Mouse (Mus musculus) heart, postnatal 25 days (tissue): ENCODE data around the gene Utf1. TPM values are rescaled to one million over a fixed set of nuclear protein-coding genes. Genes with fewer than 3 reads are reported as not detected.
A peak's percentile ranks its signal among the peaks of the same experiment; 100 is the strongest.

Experiments
- DNase-seq: peaks from one replicate; pipeline ENCODE4 v3.0.0; 2022; ENCODE audit warnings: low spot score
- intact Hi-C: fragments of 180-260 bp; cut with DNase I; formaldehyde crosslinking; loops from one replicate; pipeline ENCODE4 v1.15.1; 2025
- total RNA-seq, 2 experiments: library from RNA; stranded (reverse); gene quantifications; 2 replicates each; pipeline ENCODE4 v1.2.3; 2021

Utf1 gene
- total RNA-seq, 2 experiments from 2014 or later = not detected

DNA sequence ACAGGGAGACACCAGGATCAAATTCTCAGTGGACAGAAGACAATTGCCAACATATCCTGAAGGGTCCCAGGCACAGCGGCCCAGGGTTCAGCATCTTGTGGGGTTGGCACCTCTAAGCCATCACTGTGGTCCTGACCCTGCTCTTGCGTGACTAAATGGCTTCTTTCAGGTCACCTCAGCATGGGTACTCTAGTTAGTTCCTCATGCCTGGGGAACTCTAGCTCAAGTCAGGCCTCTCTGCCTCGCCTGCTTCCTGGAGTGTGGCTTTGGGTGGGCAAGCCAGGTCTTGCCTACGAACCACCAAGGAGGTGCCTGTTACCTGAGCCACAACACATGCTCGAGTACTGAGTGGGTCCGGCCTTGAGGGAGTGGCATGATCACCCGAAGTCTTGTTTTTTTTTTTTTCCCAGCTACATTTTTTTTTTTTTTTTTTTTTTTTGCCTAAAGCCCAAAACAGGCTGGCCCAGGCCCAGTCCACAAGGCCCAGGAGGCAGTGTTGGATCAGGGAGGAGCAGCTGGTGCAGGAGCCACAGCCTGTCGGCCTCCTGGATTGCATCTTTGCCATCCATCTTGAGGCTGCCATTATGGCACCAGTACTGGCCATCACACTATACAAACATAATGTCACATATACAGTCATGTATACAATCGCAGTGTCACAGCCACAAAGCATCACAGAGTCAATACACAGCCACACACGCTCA, 26.8 kb downstream of the Utf1 start:
- intact Hi-C loops = no loop called here
- DNase-seq = no peak

DNA sequence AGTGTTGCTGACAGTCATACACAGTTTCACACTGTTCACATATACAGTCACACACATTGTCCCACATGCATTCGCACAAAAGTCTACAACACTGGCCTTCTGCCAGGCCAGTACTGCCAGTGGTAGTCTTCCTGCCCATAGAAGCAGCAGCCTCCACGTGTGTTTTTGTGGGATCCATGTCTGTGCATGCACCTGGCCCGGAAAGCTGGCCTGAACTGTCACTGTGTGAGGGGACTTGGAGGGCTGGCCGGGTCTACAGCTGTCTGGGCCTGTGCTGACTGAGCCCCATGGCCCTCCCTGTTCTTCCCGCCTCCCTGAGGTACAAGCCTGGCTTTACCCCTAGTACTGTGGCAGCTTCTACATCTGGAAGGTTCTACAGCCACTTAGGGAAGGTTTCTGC, 27.4 kb downstream of the Utf1 start:
- DNase-seq = no peak
- intact Hi-C loops = no loop called here

DNA sequence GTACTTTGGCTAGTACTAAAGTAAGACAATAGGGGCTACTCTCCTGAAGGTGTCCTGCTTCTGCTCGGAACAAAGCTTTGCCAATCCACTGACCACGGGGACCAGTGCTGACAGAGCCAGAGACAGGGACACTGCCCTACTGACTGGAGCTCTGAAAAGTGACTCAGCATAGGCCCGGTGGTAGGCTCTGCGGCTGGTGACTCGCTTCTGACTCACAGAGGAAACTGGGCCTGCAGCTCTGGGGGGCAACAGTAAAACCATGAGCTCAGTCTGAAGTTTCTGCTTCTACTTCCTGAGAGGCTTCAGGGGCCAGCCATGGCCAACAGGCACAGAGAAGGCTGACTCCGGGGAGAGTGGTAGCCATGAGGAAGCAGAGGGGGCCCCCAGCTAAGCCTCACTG, 27.8 kb downstream of the Utf1 start:
- intact Hi-C loops = no loop called here
- no peak for DNase-seq

DNA sequence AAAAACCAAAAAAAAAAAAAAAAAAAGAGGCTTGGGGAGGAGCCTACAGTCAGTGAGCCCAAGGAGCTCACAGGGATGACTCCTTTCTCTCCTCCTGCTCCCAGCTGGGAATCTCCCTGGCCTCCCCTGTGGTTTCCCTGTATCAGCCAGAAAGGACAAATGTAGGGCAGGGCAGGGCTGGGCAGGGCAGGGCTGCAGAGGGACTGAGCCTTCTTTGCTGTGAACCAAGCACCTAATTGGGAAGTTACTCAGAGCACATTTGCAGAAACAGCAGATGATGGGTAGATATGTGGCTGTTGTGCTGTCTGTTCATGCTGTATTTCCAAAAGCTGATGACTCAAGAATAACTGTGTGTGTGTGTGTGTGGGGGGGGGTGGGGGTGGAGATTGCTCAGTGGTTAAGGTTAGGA, 29.3 kb downstream of the Utf1 start:
- no peak for DNase-seq
- intact Hi-C loops = no loop called here

DNA sequence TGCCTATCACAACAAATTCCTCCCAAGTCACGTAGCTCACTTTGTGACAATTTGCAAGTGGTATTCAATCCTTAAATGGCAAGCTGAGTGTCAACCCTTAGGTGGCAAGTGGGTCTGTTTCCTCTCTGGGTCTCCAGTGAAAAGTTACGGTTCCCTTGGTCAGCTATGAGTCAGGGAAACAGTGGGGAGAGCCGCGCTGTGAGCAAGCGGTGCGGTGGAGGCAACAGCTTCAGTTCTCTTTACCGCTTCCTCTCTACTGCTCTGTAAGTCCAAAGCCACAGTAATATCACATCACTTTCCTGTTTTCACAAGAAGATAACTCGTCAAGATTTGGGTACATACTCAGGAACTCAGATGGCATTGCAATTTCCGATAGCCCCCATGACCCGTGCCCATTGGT, 30.7 kb downstream of the Utf1 start:
- no peak for DNase-seq
- intact Hi-C loops = no loop called here

DNA sequence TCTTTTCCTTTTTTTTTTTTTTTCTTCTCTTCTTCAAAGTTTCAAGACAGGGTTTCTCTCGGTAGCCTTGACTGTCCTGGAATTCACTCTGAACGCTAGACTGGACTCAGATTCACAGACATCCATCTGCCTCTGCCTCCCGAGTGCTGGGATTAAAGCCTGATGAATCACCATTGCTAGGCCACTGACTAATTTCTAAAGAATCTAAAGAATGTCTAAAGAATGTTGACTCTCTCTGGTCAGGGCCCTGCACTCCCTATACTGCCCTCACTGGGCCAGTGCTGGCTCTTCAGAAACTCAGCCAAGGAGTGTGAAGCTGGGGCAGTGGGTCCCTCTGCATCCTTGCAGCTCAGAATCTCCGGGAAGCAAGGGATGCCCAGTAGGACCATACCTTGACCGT, 31.9 kb downstream of the Utf1 start:
- intact Hi-C loops = no loop called here

DNA sequence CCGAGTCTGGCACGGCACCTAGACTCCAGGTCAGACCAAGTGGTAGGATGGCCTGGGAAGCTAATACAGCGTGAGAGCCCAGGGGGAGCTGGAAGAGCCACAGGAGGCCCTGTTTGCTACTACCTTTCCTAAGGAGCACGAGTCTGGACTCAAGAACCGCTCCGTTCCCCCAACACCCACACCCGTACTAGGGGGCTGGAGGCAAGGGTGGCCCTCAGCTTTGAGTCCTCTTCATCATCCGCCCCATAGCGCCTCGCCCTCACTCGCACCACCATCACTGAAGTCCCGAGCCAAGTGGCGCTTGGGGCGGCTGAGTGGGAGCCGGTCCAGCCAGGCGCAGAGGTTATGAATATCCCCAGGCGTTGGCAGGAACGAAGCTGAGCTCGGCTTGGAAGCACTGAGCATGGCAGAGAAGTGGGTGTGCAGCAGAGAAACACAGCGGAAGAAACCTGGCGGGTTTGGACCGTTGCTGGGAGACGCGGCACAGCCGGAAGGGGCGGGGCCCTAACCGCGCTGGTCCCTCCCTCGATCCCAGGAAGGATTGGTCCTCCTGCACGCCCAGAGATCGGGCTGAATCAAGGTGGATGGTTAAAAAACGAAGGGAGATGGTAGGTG, 34.8 kb downstream of the Utf1 start, which contains the start of gene 6430531B16Rik:
6430531B16Rik (minus strand) TSS at position 478 of the 615 bp plus-strand sequence.
- DNase-seq = peak; percentile 50
- intact Hi-C loops = no loop called here

More for the DNA sequence above, 31.9 kb downstream of the Utf1 start:
- DNase-seq = no peak

DNA sequence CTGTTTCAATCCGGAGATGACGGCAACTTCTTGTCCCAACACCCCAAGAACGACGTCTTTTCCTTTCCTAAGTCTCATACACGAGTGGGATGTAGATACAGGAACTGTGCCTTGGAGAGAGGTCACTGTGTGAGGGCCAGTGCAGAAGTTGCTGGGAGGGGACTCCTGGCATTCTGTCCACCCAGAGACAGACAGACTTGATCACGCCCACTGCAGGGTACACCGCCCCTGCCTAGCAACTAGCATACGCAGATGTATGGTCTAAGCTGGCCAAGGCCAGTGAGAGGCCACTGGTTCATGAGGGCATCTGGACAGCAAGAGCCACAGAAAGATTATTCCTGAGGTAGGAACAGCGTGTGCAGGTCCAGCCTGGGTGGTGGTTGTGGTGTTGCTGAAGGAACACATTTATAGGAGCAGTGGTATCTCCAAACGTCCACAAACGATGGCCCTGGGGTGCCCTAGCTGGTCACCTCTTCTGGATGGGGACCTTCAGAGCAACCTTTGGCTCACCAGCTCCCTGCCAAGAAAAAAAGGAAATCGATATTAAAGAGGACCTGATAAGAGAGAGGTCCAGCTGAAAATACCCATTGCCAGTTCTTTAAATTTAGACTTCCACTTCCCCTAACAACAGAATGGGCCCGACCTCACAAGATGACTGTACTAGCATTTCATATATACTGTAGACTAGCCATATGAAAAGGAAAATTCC, 35.6 kb downstream of the Utf1 start:
- intact Hi-C loops = no loop called here
- no peak for DNase-seq

DNA sequence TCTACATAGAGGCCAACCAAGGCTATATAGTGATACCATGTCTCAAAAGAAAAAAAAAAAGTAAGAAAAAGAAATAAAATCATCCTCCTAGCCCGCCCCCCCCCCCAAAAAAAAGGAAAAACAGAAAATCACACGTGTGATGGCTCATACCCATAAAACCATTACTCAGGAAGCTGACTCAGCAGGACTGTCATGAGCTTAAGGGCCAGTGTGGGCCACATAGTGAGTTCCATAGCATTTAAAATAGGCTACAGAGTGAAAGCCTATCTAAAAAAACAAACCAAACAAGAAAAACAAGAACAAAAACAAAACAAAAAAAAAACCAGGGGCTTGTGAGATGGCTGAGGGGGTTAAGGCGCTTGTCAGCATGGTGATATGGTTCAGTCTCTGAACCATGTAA, 37.2 kb downstream of the Utf1 start:
- DNase-seq = no peak
- intact Hi-C loops = no loop called here

DNA sequence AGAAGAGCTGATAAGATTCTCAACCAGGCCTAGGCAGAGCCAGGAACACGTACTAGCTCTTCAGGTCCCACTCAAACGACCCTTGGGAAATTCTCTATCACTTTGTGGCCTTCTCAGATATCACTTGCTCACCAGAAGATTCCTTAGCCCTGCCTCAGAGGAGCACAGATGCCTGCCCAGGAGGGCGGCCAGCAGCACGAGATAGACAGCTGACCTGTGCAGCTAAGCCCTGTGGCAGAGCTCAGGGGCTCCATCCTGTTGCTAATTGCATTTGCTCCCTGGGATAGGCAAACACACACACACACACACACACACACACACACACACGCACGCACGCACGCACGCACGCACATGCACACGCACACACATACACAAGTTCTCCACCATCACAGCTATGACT, 38.5 kb downstream of the Utf1 start:
- DNase-seq = no peak
- intact Hi-C loops = no loop called here

DNA sequence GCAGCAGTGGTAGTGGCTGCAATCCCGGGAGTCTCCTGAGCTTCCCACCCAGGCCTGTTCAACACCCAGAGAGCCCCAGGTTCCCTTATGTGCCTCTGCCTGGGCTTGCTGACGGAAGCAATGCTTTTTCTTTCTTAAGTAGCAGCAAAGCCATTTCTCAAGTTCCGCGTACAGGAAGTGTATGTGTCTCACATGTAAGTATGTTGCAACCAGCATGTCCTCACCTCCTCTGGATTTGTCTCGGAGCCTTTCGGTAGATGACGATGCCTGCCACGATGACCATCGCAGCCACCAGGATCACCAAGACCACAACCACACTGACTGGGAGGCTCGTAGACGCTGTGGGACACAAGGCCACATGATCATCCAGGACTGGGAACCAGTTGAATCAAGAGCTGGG, 40.9 kb downstream of the Utf1 start:
- DNase-seq = no peak

DNA sequence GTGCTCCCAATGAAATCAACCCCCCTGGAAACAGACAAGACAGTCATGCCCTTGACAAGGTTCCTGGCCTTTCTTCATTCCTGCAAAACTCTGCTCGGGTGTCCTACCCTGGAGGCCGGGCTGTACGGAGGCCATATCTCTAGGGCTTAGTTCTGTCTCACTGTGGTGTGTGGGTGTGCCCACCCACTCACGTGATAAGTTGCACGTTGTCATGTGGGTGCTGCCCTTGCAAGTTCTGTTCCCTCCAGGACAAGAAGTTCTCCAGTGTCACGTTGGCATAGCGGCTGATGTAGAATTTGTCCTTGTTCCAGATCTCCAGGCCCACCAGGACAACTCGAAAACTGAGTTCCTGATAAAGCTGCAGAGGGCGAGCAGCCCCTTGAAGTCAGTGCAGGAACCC, 44.7 kb downstream of the Utf1 start:
- intact Hi-C loops = no loop called here
- no peak for DNase-seq

More for the DNA sequence above, 40.9 kb downstream of the Utf1 start:
- intact Hi-C loops = no loop called here

DNA sequence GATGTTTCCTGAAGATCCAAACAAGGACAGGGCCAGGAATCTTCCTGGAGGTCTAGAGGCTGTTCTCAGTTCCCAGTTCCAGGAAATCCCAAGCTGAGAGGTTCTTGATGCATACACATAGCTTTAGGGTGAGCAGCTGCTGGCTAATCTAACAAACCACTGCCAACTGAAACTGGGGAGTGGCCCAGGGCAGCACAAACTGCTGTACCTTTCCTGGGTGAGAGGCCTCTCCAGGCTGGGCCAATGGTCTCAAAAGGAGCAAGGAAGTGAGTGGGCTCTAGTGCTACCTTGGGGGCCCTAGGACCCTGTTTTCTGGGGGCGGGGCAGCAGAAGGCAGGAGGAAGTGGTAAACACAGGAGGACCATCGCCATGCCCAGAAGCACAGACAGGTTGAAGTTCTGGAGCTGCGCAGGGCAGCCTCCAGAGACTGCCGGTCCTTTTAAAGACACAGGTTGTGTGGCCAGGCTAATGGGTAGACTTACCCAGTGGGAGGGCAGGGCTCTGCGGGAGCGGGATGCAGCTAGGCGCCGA, 47.3 kb downstream of the Utf1 start:
- intact Hi-C loops = no loop called here
- DNase-seq = no peak

DNA sequence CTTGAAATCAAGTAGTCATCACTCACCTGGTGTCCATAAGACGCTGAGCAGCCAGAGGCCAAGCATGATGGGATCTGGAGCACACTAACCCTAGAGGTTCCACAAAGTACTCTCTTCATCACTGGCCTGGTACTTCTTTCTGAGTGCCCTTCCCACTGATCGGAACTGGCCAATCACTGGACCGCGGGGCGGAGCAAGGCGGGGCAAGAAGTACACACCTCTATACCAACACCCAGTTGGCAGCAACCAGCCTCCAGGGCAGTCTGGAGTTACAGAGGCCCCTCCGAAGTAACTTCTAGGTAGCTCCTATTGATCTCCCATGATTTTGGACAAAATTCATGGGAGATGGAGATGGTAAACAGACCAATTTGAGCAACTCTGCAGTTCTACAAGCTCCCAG, 48.8 kb downstream of the Utf1 start, which contains the start of gene Adam8:
Adam8 (minus strand) TSS at position 157 of the 400 bp plus-strand sequence.
- no peak for DNase-seq
- intact Hi-C loops = no loop called here

DNA sequence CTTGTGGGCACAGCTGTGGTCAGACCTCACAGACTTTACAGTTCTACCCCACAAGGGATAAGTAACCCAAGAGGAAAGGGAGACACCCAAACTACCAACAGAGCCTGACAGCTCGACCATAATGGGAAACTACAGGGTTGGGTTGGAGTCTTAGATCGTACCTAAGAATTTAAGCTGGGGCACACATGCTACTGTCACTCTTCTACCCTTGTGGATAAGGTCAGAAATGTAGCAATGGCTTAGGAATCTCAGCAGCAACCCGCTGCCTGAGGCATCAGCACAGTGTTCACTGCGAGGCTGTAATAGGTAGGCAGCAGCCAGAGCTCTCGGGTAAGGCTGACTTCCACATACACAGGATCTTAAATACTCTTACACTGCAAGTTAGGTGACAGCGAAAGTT, 49.9 kb downstream of the Utf1 start:
- no peak for DNase-seq
- intact Hi-C loops = no loop called here

DNA sequence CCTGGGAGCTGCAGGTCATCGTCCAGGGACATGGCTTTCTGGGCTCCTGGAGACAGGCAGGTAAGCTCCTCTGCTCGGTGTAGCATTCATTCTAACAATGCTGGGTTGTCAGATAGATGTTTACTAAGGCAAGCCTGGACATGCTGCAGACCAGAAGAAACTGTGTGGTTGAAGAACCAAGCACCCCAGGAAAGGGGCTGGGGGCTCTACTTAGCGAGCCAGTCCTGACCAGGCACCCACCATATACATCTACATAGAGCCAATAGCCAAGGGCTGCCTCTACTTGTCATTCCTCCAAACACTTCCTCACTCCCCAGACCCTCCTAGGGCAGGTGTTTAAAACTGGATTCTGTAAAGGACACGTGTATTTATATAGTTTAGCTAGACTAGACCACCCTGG, 50.6 kb downstream of the Utf1 start:
- DNase-seq = no peak
- intact Hi-C loops = loop anchor here (2.0 kb wide), 2 partner anchors 25 to 89 kb away; no protein-coding TSS in a partner anchor

DNA sequence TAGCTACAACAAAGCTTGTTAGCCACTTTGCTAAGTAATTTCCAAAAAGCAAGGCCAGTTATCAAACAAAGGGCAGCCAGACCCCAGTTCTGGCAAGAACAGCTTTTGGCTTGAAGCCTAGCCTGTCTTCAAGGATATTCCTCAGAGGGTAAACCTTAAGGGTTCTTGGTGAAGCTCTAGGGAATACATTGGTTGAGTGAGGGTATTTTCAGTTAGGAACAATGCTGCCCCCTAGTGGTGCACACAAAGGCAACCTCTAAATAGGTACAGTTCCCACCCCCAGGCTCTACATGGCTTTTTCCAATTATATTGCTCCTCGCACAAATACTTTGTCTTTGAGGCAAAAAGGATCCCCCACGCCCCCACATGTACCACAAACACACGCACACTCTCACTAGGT, 51.1 kb downstream of the Utf1 start:
- intact Hi-C loops = loop anchor here (2.0 kb wide), 2 partner anchors 26 to 90 kb away; no protein-coding TSS in a partner anchor
- no peak for DNase-seq
